Mouse (Mus musculus) lung, postnatal 0 days (tissue): ENCODE results near the gene Sdr42e1.

Source experiments
- CTCF ChIP-seq: IDR thresholded peaks from 2 replicates; pipeline ENCODE4 v1.5.1; 2016; ENCODE audit warnings: antibody characterized with exemption, mild to moderate bottlenecking
- EP300 ChIP-seq: IDR thresholded peaks from 2 replicates; pipeline ENCODE4 v1.6.1; 2016; ENCODE audit warnings: antibody characterized with exemption, mild to moderate bottlenecking, control low read depth

- no peak for TF ChIP-seq CTCF
- TF ChIP-seq EP300: no peak
These were observed 3.0 kb downstream of the Sdr42e1 start for GRCm38 (mm10) chr8:117670461-117670860.
